Mouse (Mus musculus): ENCODE measurements around the gene Aldh3b2.

GRCm38 (mm10) chr19:3972229-3972628 is at the start of gene Aldh3b2:
- TF ChIP-seq TAL1 (IDR thresholded peaks at IDR 0.05; ENCODE audit: low read length) (no peak), GATA1 (IDR thresholded peaks at IDR 0.05; ENCODE audit: low read length) (no peak)
